Mouse (Mus musculus): Measurements from ENCODE around the gene Aamp. TPM values are rescaled to one million over a fixed set of nuclear protein-coding genes. Genes with fewer than 3 reads are reported as not detected.

Gene Aamp
- polyA plus RNA-seq, 1 experiment from 2014 or later, result 232 TPM

GRCm38 (mm10) chr1:74309767-74310166 lies 25.2 kb upstream of the Aamp start:
- ATAC-seq (ENCODE audit: insufficient number of reproducible peaks, low FRiP score, low TSS enrichment, low read depth), result no peak
- H3K27me3 ChIP-seq, result no peaks in the 10 kb centered on the region
- 36% methylated on average over 3 of the region's 3 CpGs for WGBS
- no peaks in the 10 kb centered on the region for H3K36me3 ChIP-seq
- H3K9me3 ChIP-seq, result no peaks in the 10 kb centered on the region
- no peak overlapping the region for H3K4me3 ChIP-seq
- H3K9ac ChIP-seq, result no peak overlapping the region
- no peak overlapping the region for H3K4me2 ChIP-seq
- H3K27ac ChIP-seq, result no peak overlapping the region
- peaks cover 6% of the 10 kb centered on the region for H3K4me1 ChIP-seq

GRCm38 (mm10) chr1:74308001-74308964 lies 23.7 kb upstream of the Aamp start:
- H3K9me3 ChIP-seq, result no peaks in the 10 kb centered on the region
- no peak overlapping the region for H3K4me3 ChIP-seq
- H3K36me3 ChIP-seq, result no peaks in the 10 kb centered on the region
- H3K27me3 ChIP-seq, result no peaks in the 10 kb centered on the region
- no peak overlapping the region for H3K27ac ChIP-seq
- H3K4me1 ChIP-seq, result peaks cover 7% of the 10 kb centered on the region
- 57% methylated on average over 10 of the region's 10 CpGs for WGBS
- H3K9ac ChIP-seq, result no peak overlapping the region
- ATAC-seq (ENCODE audit: insufficient number of reproducible peaks, low FRiP score, low TSS enrichment, low read depth), result no peak
- H3K4me2 ChIP-seq, result no peak overlapping the region

DNA sequence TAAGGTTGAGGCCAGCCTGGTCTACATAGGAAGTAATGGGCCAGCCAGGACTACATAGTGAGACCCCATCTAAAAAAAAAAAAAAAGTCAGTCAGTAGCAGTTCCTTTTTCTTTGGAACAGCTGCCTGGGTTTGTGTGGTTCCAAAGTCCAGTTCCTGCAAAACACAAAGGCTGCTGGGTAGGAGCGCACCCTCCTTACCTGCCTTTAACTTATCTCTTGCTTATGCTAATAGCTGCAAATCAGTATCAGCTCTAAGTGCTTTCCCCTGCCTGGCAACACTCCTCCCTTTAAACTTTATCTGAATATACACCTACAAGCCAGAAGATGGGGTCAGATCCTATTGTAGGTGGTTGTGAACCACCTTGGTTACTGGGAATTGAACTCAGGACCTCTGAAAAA lies 22.6 kb upstream of the Aamp start:
- no peak for ATAC-seq (ENCODE audit: insufficient number of reproducible peaks, low FRiP score, low TSS enrichment, low read depth)
- Histone ChIP-seq H3K4me3 (no peak overlapping the region), H3K36me3 (no peaks in the 10 kb centered on the region), H3K4me2 (no peak overlapping the region), H3K9me3 (no peaks in the 10 kb centered on the region), H3K27ac (no peak overlapping the region), H3K4me1 (peaks cover 16% of the 10 kb centered on the region), H3K27me3 (no peaks in the 10 kb centered on the region), H3K9ac (no peak overlapping the region)
- WGBS, result 96% methylated on average over 1 of the region's 1 CpGs

GRCm38 (mm10) chr1:74305522-74305921 lies 21.0 kb upstream of the Aamp start, which contains the start of gene Tmbim1:
Gene Tmbim1, minus strand, starts transcription at chr1:74305622.
- Histone ChIP-seq H3K9ac (no peak within 1 kb of the TSS), H3K4me3 (peak within 1 kb of the TSS; percentile 76), H3K4me2 (peak within 1 kb of the TSS; percentile 67), H3K4me1 (peaks cover 32% of the 10 kb centered on the region), H3K36me3 (no peaks in the 10 kb centered on the region), H3K27me3 (no peaks in the 10 kb centered on the region), H3K9me3 (no peaks in the 10 kb centered on the region), H3K27ac (peak within 1 kb of the TSS; percentile 94)
- no peak for ATAC-seq (ENCODE audit: insufficient number of reproducible peaks, low FRiP score, low TSS enrichment, low read depth)
- 69% methylated on average over 2 of the region's 2 CpGs for WGBS

GRCm38 (mm10) chr1:74304946-74305345 lies 20.4 kb upstream of the Aamp start:
- 57% methylated on average over 4 of the region's 4 CpGs for WGBS
- Histone ChIP-seq H3K4me2 (no peak overlapping the region), H3K36me3 (no peaks in the 10 kb centered on the region), H3K4me3 (no peak overlapping the region), H3K9me3 (no peaks in the 10 kb centered on the region), H3K4me1 (peaks cover 31% of the 10 kb centered on the region), H3K27ac (peak overlapping the region; percentile 30; the same call in 1 of the 2 replicates), H3K9ac (no peak overlapping the region), H3K27me3 (no peaks in the 10 kb centered on the region)
- ATAC-seq (ENCODE audit: insufficient number of reproducible peaks, low FRiP score, low TSS enrichment, low read depth), result no peak

DNA sequence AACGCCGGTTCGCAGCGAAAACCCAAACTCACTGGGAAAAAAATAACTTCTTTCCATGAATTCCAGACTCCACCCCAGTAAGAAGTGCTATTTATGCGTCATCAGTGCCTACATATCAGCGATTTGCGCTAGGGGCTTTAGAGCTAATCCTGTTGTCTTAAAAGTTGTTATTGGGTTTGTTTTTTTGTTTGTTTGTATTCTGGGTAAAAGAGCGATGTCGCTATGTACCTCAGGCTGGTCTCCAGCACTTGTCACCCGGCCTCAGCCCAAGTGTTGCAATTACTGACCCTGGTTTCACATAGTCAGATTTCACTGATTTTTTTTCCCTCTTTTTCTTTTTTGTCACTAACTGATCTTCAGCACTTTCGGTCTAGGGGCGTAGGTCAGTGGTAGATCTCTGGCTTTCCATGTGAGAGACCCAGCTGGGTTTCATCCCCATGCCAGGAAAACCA lies 19.8 kb upstream of the Aamp start:
- ATAC-seq (ENCODE audit: insufficient number of reproducible peaks, low FRiP score, low TSS enrichment, low read depth), result 0 out of 2 replicates have a peak, but pooled peaks have one; percentile 3

DNA sequence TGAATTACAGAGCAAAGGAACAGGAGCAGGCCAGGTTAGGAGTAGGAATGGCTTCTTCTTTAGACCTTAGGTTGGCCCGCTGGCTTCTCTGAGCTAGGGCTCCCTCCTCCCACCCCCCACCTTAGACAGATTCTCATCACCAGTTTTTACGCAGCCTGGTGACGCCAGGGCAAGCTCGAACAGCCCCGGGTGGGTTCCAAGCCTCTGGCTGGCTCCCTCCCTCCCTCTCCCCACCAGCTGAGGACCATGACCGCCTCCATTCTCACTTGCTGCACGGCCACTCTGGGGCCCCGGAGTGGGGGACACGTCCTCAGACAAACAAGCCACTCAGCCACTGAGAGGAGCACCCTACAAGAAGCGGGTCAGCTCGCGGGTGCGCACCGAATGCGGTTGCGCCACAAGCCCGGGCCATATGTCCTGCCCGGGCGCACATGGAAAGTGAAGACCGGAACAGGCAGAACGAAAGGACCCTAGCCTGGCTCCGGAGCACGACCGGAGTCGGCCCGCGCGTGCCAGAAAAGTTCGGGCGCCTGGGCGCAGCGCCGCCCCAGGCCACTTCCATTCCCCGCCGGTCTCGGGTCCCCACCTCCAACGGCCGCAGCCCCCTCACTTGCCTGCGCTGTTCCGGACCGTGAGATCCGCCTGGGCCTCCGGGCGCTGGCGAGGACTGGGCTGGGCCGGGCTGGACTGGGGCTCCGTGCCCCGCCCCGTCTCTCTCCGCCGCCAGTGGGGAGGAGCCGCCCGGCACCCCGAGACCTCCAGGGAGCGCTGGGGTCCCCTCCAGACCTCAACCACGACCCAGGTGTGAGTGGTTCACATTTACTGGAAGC lies 19.2 kb upstream of the Aamp start:
- peak overlapping the region; percentile 94 for H3K27ac ChIP-seq
- no peaks in the 10 kb centered on the region for H3K27me3 ChIP-seq
- peak; percentile 79 for ATAC-seq (ENCODE audit: insufficient number of reproducible peaks, low FRiP score, low TSS enrichment, low read depth)
- peak overlapping the region; percentile 67 for H3K4me2 ChIP-seq
- H3K9me3 ChIP-seq, result no peaks in the 10 kb centered on the region
- no peaks in the 10 kb centered on the region for H3K36me3 ChIP-seq
- peak overlapping the region; percentile 76 for H3K4me3 ChIP-seq
- H3K9ac ChIP-seq, result peak overlapping the region; percentile 83
- WGBS, result under 1% methylated on average over 52 of the region's 56 CpGs
- peaks cover 41% of the 10 kb centered on the region for H3K4me1 ChIP-seq

More for the DNA sequence above, 19.8 kb upstream of the Aamp start:
- H3K9me3 ChIP-seq, result no peaks in the 10 kb centered on the region
- H3K4me3 ChIP-seq, result peak overlapping the region; percentile 76
- peak overlapping the region; percentile 94 for H3K27ac ChIP-seq
- WGBS, result 3% methylated on average over 12 of the region's 12 CpGs
- H3K9ac ChIP-seq, result peak overlapping the region; percentile 83
- peaks cover 35% of the 10 kb centered on the region for H3K4me1 ChIP-seq
- peak overlapping the region; percentile 67 for H3K4me2 ChIP-seq
- H3K27me3 ChIP-seq, result no peaks in the 10 kb centered on the region
- no peaks in the 10 kb centered on the region for H3K36me3 ChIP-seq

GRCm38 (mm10) chr1:74302835-74303234 lies 18.3 kb upstream of the Aamp start:
- peak overlapping the region; percentile 76 for H3K4me3 ChIP-seq
- peak overlapping the region; percentile 67 for H3K4me2 ChIP-seq
- 70% methylated on average over 2 of the region's 2 CpGs for WGBS
- H3K27me3 ChIP-seq, result no peaks in the 10 kb centered on the region
- no peaks in the 10 kb centered on the region for H3K9me3 ChIP-seq
- H3K9ac ChIP-seq, result no peak overlapping the region
- H3K4me1 ChIP-seq, result peaks cover 48% of the 10 kb centered on the region
- no peaks in the 10 kb centered on the region for H3K36me3 ChIP-seq
- no peak for ATAC-seq (ENCODE audit: insufficient number of reproducible peaks, low FRiP score, low TSS enrichment, low read depth)
- peak overlapping the region; percentile 94; the same call in 1 of the 2 replicates for H3K27ac ChIP-seq

DNA sequence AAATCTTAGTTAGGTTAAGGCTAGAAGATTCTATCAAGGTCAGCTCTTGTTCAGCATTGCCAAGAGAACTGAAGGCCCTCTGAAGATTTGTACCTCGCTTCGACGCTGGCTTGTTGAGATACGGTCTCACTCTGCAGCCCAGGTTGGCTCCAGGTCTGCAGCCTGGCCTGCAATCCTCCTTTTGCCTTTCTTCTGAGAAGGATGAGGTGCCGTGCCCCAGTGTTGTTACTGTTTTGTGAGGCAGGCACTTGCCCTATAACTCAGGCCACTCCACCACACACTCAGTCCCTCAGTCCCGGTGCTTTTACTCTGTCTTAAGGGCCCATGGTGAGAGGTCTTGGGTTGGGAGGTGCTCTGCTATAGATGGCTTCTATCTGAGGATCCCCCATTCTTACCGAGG lies 17.7 kb upstream of the Aamp start:
- Histone ChIP-seq H3K27ac (0 out of 2 replicates have a peak overlapping the region, but pooled peaks have one; percentile 12), H3K36me3 (no peaks in the 10 kb centered on the region), H3K4me3 (peak overlapping the region; percentile 76; the same call in 1 of the 2 replicates), H3K9me3 (no peaks in the 10 kb centered on the region), H3K9ac (no peak overlapping the region), H3K4me1 (peaks cover 53% of the 10 kb centered on the region), H3K4me2 (peak overlapping the region; percentile 67), H3K27me3 (no peaks in the 10 kb centered on the region)
- WGBS, result 75% methylated on average over 7 of the region's 7 CpGs
- ATAC-seq (ENCODE audit: insufficient number of reproducible peaks, low FRiP score, low TSS enrichment, low read depth), result no peak

DNA sequence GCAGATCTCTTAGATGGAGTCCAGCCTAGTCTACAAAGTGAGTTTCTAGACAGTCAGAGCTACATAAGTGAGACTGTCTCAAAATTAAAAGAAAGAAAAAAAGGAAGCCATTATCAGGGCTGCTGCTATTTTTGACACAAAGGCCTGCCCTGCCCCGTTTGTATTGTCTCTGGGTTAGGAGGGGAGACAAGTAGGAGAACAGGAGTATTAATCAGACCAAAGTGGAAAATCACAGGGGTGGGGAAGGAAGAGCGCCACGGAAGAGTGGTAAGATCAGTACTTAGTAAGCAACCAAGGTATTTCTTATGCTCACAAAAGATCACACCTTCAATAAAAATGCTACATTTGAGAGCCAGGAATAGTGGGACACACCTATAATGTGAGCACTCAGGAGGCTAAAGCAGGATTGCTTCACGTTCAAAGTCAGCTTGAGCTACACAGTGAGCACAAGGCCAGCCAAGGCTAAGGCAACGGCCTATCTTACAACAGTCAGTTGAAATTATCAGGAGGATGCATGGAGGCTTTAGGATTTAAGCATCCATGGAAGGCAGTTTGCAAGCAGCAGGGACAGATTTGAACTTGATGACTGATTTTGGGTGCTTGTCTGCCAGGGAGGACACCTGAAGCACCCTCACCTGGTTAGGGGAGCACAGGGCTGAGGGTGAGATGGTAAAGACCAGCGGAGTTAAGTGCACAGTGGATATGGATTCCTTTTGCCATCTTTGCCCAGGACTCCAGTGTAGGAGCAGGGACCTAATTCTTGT lies 16.0 kb upstream of the Aamp start:
- Histone ChIP-seq H3K36me3 (no peaks in the 10 kb centered on the region), H3K27me3 (no peaks in the 10 kb centered on the region), H3K9ac (no peak overlapping the region), H3K27ac (peak overlapping the region; percentile 30; the same call in 1 of the 2 replicates), H3K4me2 (no peak overlapping the region), H3K4me3 (no peak overlapping the region), H3K4me1 (peaks cover 70% of the 10 kb centered on the region), H3K9me3 (no peaks in the 10 kb centered on the region)
- WGBS, result 75% methylated on average over 6 of the region's 6 CpGs
- ATAC-seq (ENCODE audit: insufficient number of reproducible peaks, low FRiP score, low TSS enrichment, low read depth), result no peak

GRCm38 (mm10) chr1:74298996-74299395 lies 14.5 kb upstream of the Aamp start:
- no peak for ATAC-seq (ENCODE audit: insufficient number of reproducible peaks, low FRiP score, low TSS enrichment, low read depth)
- Histone ChIP-seq H3K4me1 (peaks cover 78% of the 10 kb centered on the region), H3K27me3 (no peaks in the 10 kb centered on the region), H3K4me3 (no peak overlapping the region), H3K9me3 (no peaks in the 10 kb centered on the region), H3K36me3 (peaks cover 3% of the 10 kb centered on the region; the same call in 1 of the 2 replicates), H3K27ac (peak overlapping the region; percentile 97), H3K4me2 (no peak overlapping the region), H3K9ac (no peak overlapping the region)
- WGBS, result 44% methylated on average over 5 of the region's 5 CpGs

All from limb, embryonic 15.5 days (tissue).